Mouse (Mus musculus) gastrocnemius, adult 8-10 months (tissue): ENCODE measurements at regions not wholly inside any gene's neighbourhood (a gene's known extent, or its start where the extent isn't known, plus 50 kb on each side); places are given as distances from the start of the nearest gene placed in this dataset.

Experiments
- DNase-seq, 2 experiments: peaks; one replicate each; pipeline ENCODE4 v3.0.0; 2022; ENCODE audit warnings: low spot score in 2 of 2

GRCm38 (mm10) chr14:71895468-71895867, 596.2 kb downstream of the Gm9195 start:
- DNase-seq, result no peak

GRCm38 (mm10) chr14:71894811-71895210, 596.8 kb downstream of the Gm9195 start:
- DNase-seq, result no peak

DNA sequence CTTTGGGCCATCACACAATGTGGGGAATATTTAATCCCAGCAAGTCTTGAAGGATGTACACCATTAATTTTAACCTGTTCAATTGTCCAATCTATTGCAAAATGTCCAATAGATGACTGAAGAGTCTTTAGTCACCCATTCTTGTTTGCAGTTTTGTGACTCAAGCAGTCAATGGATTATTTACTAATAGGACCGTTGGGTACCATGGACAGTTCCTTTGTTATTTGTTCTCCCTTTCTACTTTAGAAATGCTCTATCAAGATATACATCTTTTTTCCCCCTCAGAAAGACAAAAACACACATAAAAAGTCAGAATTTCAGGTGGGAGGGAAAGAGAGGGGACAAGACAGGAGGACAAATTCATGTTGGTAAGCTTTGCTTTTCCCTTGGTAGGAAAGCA, 598.3 kb downstream of the Gm9195 start:
- no peak for DNase-seq

GRCm38 (mm10) chr14:71891667-71892066, 600.0 kb downstream of the Gm9195 start:
- DNase-seq, result no peak

DNA sequence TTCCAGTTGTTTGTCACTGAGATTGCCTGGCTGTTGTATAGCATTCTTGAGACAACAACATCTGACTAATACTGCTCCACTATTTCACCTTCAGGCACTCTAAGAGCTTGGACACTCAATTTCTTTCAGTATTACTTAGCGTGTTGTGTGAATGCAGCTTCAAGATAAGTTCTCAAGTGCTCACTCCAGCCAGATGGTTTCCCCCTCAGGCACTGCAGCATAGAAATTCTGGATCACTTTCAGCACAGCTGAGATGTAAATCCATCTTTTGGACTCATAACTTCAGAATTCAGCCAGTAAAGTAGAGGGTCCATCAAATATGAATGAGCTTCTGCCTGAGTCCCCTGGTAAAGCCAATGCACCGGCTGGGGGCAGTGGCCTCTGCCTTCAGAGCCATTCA, 608.8 kb downstream of the Gm9195 start:
- DNase-seq, result no peak

DNA sequence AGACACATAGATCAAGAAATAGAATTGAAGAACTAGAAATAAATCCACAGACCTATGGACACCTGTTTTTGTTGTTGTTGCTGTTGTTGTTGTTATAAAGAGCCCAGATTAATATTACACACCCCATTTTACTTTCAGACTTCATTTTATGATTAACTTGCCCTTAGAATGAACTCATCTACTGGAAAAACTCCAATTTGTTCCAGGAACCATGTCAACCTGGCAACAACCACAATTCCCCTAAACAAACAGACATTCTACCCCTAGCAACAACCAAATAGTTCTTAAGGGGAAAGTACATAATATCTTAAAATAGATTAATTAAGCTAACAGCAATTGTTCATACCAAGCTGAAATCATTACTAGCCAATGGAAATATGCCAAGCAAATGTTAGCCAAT, 646.1 kb downstream of the Gm9195 start:
- no peak for DNase-seq

DNA sequence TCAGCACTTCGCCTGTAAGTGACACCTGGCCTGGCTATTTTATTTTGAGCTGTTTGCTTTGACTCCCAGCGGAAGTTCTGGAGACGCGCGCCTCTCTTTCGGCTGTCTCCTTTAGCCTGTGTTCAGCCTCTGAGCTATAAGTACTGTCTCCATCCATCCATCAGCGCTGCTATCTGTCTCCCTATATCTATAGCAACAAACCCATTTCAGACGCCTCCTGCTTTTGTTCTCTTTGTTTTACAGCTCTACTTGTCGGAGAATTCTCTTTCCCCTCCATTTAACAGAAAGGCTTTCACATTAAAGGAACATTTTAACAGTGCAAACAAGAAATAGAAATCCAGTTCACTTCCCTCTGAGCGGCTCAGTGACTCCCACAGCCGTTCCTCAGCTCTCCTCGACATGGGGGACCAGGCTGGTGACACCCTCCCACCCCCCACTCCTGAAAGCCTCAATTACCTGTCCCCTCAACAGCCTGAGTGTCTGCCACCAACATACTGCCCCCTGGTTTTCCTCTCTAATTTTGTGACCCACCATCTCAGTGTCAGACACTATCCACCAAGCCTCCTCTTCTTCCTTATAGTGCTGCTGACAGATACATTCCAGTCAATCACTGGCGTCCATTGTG, 682.7 kb downstream of the Gm9195 start:
- no peak for DNase-seq

- DNase-seq, result no peak
Measured at GRCm38 (mm10) chr14:71805624-71806023, 686.0 kb downstream of the Gm9195 start.

DNA sequence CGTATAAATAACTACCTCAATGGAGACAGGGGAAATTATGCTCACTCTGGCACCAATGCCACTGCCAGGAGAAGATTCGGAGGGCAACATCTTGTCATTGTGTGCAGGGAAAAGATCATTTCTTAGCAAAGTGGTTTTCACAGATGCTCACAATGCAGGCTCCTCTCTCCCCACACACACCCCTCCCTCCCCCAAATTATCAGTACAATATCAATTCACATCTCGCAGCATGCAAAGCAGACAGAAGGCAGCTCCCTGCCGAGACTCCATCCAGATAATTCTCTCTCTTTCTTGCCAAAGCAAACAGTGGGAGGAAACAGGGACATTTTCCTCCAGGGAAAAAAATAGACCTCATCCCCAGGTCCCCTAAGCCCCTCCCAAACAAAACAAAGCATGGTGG, 691.8 kb downstream of the Gm9195 start:
- no peak for DNase-seq

DNA sequence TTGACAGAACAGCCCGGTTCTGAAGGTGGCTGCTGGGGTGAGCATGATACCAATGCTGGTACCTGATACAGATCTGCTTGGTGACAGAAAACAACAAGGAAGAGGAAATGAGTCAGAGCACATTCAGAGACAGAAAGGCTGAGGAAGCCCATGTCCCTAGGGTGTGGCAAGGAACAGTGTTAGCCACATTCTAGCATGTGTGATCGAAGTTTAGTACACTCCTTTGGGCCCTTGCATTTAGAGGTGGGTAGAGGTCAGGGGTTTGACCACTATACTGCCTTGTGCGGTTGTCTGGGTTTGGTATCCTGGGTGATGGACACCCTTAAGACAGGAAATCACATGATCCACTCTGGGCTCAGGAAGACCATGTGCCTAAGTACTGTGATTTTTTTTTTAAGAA, 695.9 kb downstream of the Gm9195 start:
- no peak for DNase-seq

DNA sequence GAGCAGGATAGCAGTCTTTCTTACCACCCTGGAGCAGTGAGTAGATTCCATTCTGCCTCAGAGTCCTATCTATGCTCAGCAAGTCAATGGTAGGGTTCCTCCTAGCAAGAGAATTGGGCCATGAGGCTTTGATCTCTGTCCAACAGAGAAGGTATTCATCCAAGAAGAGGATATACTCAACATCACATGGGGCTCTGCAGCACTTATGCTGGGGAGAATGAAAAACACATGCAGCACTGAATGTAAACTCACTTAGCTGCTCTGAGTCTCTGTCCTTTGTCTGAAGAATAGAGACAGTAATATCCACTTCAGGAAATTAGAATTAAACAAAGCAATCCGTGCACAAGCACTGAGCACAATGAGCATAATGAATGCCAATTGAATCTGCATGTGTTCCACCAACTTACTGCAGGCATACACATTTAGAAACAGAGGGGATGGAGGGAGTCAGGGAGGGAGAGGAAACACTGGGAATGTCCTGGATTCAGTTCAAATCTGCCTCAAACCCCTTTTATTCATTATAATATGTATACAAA, 714.6 kb downstream of the Gm9195 start:
- no peak for DNase-seq

- no peak for DNase-seq
Measured at GRCm38 (mm10) chr14:71766856-71767255, 724.8 kb downstream of the Gm9195 start.

DNA sequence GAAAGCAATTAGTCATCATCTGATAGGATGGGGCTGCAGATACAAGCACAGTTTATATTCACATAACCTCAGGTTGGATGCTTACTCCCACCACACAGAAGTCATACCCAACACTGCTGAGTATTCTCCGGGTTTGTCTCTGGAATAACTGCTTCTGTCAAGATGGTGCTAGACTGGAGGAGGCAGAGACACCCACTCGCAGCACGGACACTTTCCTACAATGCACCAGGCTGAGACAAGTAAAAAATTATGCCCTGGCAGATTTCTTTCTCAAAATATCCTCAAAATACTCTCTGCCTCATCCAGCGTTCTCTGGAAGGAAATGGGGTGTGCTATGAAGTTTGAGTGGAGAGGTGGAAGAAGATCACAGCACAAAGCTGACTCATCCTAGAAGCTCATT, 763.1 kb downstream of the Gm9195 start:
- no peak for DNase-seq

- DNase-seq, result no peak
Measured at GRCm38 (mm10) chr14:71723526-71723925, 768.1 kb downstream of the Gm9195 start.

DNA sequence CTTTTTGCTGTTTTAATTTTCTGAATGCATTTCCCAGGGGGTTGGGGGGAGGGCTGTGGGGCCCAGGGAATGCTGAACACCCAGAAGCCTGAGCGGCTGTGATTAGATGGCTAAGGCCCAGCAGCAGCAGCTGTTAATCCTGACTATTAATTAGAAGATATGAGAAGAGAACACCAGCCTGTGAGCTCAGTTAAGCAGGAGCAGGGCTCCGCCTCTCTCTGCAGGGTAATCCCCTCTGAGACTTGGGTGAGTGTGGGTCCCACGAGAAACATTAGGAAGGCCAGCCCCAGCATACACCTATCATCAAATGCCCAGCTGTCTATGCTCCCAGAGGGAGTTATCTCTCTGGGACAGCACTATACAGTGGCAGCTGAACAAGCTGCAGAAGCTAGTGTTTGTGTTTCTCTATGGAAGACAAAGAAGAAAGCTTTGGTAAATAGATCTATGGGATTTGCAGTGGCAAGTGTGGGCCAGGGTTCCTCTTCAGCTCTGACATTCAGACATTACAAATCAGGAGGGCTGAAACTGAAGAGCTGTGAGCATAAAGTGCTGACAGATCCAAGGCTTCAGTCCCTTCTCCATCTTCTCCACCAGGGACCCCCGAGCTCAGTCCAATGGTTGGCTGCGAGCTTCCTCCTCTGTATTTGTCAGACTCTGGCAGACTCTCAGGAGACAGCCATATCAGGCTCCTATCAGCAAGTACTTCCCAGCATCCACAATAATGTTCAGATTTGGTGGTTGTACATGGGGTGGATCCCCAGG, 781.9 kb downstream of the Gm9195 start:
- DNase-seq, result no peak

DNA sequence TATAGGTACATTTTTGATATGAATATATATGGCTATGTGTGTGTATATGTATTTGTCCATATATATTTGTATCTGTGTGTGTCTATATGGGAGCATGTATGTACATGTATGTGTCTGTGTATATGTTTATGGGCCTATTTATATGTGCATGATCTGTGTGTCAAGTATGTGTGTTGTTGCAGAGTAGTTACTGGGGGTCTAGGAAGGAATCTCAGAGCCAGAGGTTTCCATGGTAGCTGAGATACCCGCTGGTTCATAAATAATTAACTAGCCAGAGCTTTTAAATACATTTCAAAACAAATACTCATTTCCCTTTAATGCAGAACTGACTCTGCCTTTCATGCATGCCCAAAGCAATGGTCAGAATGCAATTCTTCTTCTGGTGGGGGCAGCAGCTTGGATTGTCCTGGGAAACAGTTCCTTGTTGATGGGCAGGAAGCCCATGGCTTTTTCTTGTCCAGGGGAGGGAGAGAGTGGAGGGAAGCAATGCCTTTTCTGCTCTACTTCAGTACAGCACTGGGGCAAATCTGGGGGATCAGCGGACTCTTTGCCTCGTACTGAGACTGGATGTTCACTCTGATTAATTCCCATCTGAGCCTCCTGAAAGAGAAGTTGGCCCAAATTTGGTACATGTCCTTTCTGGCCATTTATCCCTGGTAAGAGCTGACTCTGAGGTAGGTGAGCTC, 798.7 kb downstream of the Gm9195 start:
- DNase-seq, result no peak

DNA sequence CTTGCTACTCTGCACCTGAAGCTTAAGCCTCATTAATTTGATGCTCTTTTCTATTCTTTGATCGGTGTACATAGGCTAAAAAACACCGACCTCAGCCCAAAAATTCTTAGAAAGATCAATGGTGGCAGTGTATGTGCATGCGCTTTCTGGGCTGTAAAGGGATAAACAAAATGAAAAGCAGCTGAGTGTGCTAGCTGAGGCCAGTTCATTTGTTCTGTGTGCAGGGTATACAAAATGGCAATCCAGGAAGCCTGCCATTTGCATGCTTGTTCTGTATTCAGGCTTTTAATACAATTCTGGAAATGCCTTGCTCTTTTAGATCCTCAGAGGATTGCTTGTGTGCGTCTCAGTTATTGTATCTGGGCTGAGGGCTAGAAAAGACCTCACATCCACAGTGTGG, 817.1 kb downstream of the Gm9195 start:
- no peak for DNase-seq

GRCm38 (mm10) chr14:71673837-71674236, 817.8 kb downstream of the Gm9195 start:
- no peak for DNase-seq

- DNase-seq, result no peak
Measured at GRCm38 (mm10) chr14:71672481-71672880, 819.2 kb downstream of the Gm9195 start.

- no peak for DNase-seq
Measured at GRCm38 (mm10) chr14:71671994-71672393, 819.6 kb downstream of the Gm9195 start.

- no peak for DNase-seq
Measured at GRCm38 (mm10) chr14:71670435-71670834, 821.2 kb downstream of the Gm9195 start.

GRCm38 (mm10) chr14:71666656-71667055, 825.0 kb downstream of the Gm9195 start:
- DNase-seq, result no peak
